Mouse (Mus musculus): ENCODE results near the gene Kdm2a. TPM values are rescaled to one million over a fixed set of nuclear protein-coding genes. Genes with fewer than 3 reads are reported as not detected.

Gene Kdm2a
- total and polyA plus RNA-seq, 3 experiments: 17.3 to 51.9 (median 23.1) TPM

DNA sequence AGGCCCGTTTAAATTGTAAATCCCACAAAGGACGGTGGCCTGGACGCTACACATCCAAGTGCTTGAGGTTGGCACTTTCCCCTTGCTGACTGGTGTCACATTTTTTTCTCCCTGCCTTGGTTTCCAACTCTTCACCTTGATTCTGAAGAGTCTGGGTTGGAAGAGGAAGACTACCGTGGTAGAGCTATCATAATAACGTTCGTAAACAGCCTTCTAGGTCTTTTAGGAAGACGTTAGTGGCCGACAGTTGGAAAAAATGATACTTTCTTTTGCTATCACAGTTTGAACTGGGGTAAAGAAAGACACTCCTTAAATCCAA is 504 bp upstream of the Kdm2a start:
- H3K27ac ChIP-seq (ENCODE audit: insufficient read depth, low read depth): no peak overlapping the region
- no peaks in the 10 kb centered on the region for H3K27me3 ChIP-seq (replicated peaks)
- H3K4me2 ChIP-seq (ENCODE audit: insufficient read depth, low read depth, poor library complexity, severe bottlenecking): no peak overlapping the region
- H3K9me3 ChIP-seq (replicated peaks; ENCODE audit: low read length): peaks cover 10% of the 10 kb centered on the region
- no peak overlapping the region for H3K9ac ChIP-seq (ENCODE audit: insufficient read depth, low read depth)
- H3K4me3 ChIP-seq (replicated peaks in 1 of 3; ENCODE audit: low read depth in 2 of 3, low read length in 2 of 3, poor library complexity in 1 of 3): no peak overlapping the region
- peaks cover 0 to 13% of the 10 kb centered on the region in 2 experiments; a peak in 2 of 4 replicates for H3K4me1 ChIP-seq (ENCODE audit: control insufficient read depth in 1 of 2, insufficient read depth in 2 of 2)
- dilution Hi-C loops (cut with MboI; ENCODE audit: extremely low pct_ligation_motif_present, extremely low pct_unique_long_range_greater_than_20kb, low sequenced_read_pairs): no loop called here
- in situ Hi-C loops (cut with MboI; ENCODE audit: low pct_ligation_motif_present, low pct_unique_long_range_greater_than_20kb, low sequenced_read_pairs): no loop called here
- peaks cover 21% of the 10 kb centered on the region for H3K79me2 ChIP-seq (replicated peaks; ENCODE audit: control insufficient read depth, extremely low read depth, insufficient read depth, poor library complexity, severe bottlenecking)
- no peak for TF ChIP-seq SIN3A (IDR thresholded peaks at IDR 0.05; ENCODE audit: low read length)
- TF ChIP-seq MAZ (IDR thresholded peaks at IDR 0.05; ENCODE audit: low read depth, low read length): no peak
- no peak for TF ChIP-seq ZNF384 (IDR thresholded peaks at IDR 0.05; ENCODE audit: low read depth, low read length)
- no peak for TF ChIP-seq POLR2AphosphoS2 (IDR thresholded peaks at IDR 0.05; ENCODE audit: low read depth, low read length)
- TF ChIP-seq NELFE (IDR thresholded peaks at IDR 0.05; ENCODE audit: low read depth, low read length): no peak
- TF ChIP-seq E2F4 (IDR thresholded peaks at IDR 0.05; ENCODE audit: insufficient replicate concordance, low read depth, low read length): no peak
- TF ChIP-seq USF2 (conservative IDR thresholded peaks at IDR 0.05; ENCODE audit: low read depth, low read length): no peak
- no peak for TF ChIP-seq JUN (IDR thresholded peaks at IDR 0.05; ENCODE audit: insufficient read depth, low read depth, low read length)
- TF ChIP-seq BHLHE40 (IDR thresholded peaks at IDR 0.05; ENCODE audit: low read depth, low read length): no peak
- TF ChIP-seq UBTF (IDR thresholded peaks at IDR 0.05; ENCODE audit: low read depth, low read length): no peak
- H3K36me3 ChIP-seq (replicated peaks in 1 of 2; ENCODE audit: control insufficient read depth in 1 of 2, insufficient read depth in 1 of 2, low read length in 1 of 2): no peaks in the 10 kb centered on the region
- no peak for DNase-seq (ENCODE audit: extremely low read depth)

- peak overlapping the region; percentile 1; the same call in 1 of the 2 replicates for H3K4me2 ChIP-seq (ENCODE audit: insufficient read depth, low read depth, poor library complexity, severe bottlenecking)
- in situ Hi-C loops (cut with MboI; ENCODE audit: low pct_ligation_motif_present, low pct_unique_long_range_greater_than_20kb, low sequenced_read_pairs): no loop called here
- H3K79me2 ChIP-seq (replicated peaks; ENCODE audit: control insufficient read depth, extremely low read depth, insufficient read depth, poor library complexity, severe bottlenecking): peaks cover 26% of the 10 kb centered on the region
- TF ChIP-seq GABPA (IDR thresholded peaks at IDR 0.05; ENCODE audit: insufficient replicate concordance, low read depth, low read length) (no peak), SIN3A (IDR thresholded peaks at IDR 0.05; ENCODE audit: low read length) (peak; percentile 71; the same call in 1 of the 2 replicates), CHD2 (IDR thresholded peaks at IDR 0.05; ENCODE audit: low read length) (peak; percentile 43; the same call in 1 of the 2 replicates), ZMIZ1 (IDR thresholded peaks at IDR 0.05; ENCODE audit: low read depth, low read length) (no peak), BHLHE40 (IDR thresholded peaks at IDR 0.05; ENCODE audit: low read depth, low read length) (peak; percentile 76), SMC3 (IDR thresholded peaks at IDR 0.05; ENCODE audit: low read depth, low read length) (no peak), ZNF384 (IDR thresholded peaks at IDR 0.05; ENCODE audit: low read depth, low read length) (no peak), NRF1 (IDR thresholded peaks at IDR 0.05; ENCODE audit: low read depth, low read length) (peak; percentile 81), TCF12 (IDR thresholded peaks at IDR 0.05; ENCODE audit: low read depth, low read length) (peak; percentile 46; the same call in 1 of the 2 replicates), TBP (conservative IDR thresholded peaks at IDR 0.05; ENCODE audit: low read depth, low read length) (0 out of 2 replicates have a peak, but pooled peaks have one; percentile 63), USF1 (IDR thresholded peaks at IDR 0.05; ENCODE audit: low read depth, low read length) (no peak), POLR2A (IDR thresholded peaks at IDR 0.05; ENCODE audit: low read depth, low read length) (peak; percentile 70), MAZ (IDR thresholded peaks at IDR 0.05; ENCODE audit: low read depth, low read length) (peak; percentile 98), HCFC1 (IDR thresholded peaks at IDR 0.05; ENCODE audit: low read depth, low read length) (peak; percentile 52), IRF4 (IDR thresholded peaks at IDR 0.05; ENCODE audit: low read depth, low read length) (no peak)
- peaks cover 10% of the 10 kb centered on the region for H3K9me3 ChIP-seq (replicated peaks; ENCODE audit: low read length)
- H3K27ac ChIP-seq (ENCODE audit: insufficient read depth, low read depth): 0 out of 2 replicates have a peak overlapping the region, but pooled peaks have one; percentile 20
- H3K27me3 ChIP-seq (replicated peaks): no peaks in the 10 kb centered on the region
- peak overlapping the region; percentile 98 for H3K9ac ChIP-seq (ENCODE audit: insufficient read depth, low read depth)
- DNase-seq (ENCODE audit: extremely low read depth): peak; percentile 97
- H3K4me3 ChIP-seq (replicated peaks in 1 of 3; ENCODE audit: low read depth in 2 of 3, low read length in 2 of 3, poor library complexity in 1 of 3): peak overlapping the region; percentile 89 to 100 (median 98)
- dilution Hi-C loops (cut with MboI; ENCODE audit: extremely low pct_ligation_motif_present, extremely low pct_unique_long_range_greater_than_20kb, low sequenced_read_pairs): no loop called here
- H3K36me3 ChIP-seq (replicated peaks in 1 of 2; ENCODE audit: control insufficient read depth in 1 of 2, insufficient read depth in 1 of 2, low read length in 1 of 2): peaks cover 0 to 3% of the 10 kb centered on the region in 2 experiments
- H3K4me1 ChIP-seq (ENCODE audit: control insufficient read depth in 1 of 2, insufficient read depth in 2 of 2): peaks cover 0 to 24% of the 10 kb centered on the region in 2 experiments; a peak in 2 of 4 replicates
Observed at GRCm38 (mm10) chr19:4396998-4397797, 887 bp downstream of the Kdm2a start.
